Mouse (Mus musculus) liver, adult 2 months (tissue): Measurements from ENCODE around the gene Arrdc3. TPM values are rescaled to one million over a fixed set of nuclear protein-coding genes. Genes with fewer than 3 reads are reported as not detected.
A peak's percentile ranks its signal among the peaks of the same experiment; 100 is the strongest.

Source experiments
- DNase-seq: peaks from one replicate; pipeline ENCODE4 v3.0.0-alpha.2; 2011; ENCODE audit warnings: low read depth, low spot score; ENCODE audit errors: extremely low read depth
- H3K27ac ChIP-seq: fragments of 200-500 bp; replicated peaks from 2 replicates; pipeline ENCODE4 v1.5.1; 2012; ENCODE audit warnings: low read depth, mild to moderate bottlenecking, control low read depth, inconsistent platforms, low read length; ENCODE audit not compliant: insufficient read depth
- H3K27me3 ChIP-seq: fragments of 200-500 bp; 2 replicates; pipeline ENCODE4 v1.6.1; 2012; ENCODE audit warnings: mild to moderate bottlenecking, moderate library complexity, low read length, inconsistent platforms; ENCODE audit not compliant: control insufficient read depth, insufficient read depth
- H3K36me3 ChIP-seq: fragments of 200-500 bp; 2 replicates; pipeline ENCODE4 v1.6.1; 2012; ENCODE audit warnings: low read length, inconsistent platforms; ENCODE audit not compliant: control insufficient read depth, insufficient read depth
- H3K4me1 ChIP-seq: fragments of 200-500 bp; 2 replicates; pipeline ENCODE4 v1.6.1; 2011; ENCODE audit warnings: low read length; ENCODE audit not compliant: control insufficient read depth, insufficient read depth
- H3K4me3 ChIP-seq: fragments of 200-500 bp; 2 replicates; pipeline ENCODE4 v1.5.1; 2011; ENCODE audit warnings: low read depth, mild to moderate bottlenecking, control low read depth, low read length, moderate library complexity; ENCODE audit not compliant: insufficient read depth
- H3K79me2 ChIP-seq: fragments of 200-500 bp; 2 replicates; pipeline ENCODE4 v1.6.1; 2012; ENCODE audit warnings: inconsistent platforms, mild to moderate bottlenecking, low read length, moderate library complexity; ENCODE audit not compliant: control insufficient read depth, insufficient read depth
- H3K9ac ChIP-seq: fragments of 200-500 bp; 2 replicates; pipeline ENCODE4 v1.6.1; 2012; ENCODE audit warnings: low read depth, mild to moderate bottlenecking, control low read depth, inconsistent platforms, low read length
- CTCF ChIP-seq: fragments of 200-500 bp; IDR thresholded peaks from 2 replicates; pipeline ENCODE4 v1.5.1; 2011; ENCODE audit warnings: low read depth, low read length, control low read depth
- POLR2A ChIP-seq: fragments of 200-500 bp; IDR thresholded peaks from 2 replicates; pipeline ENCODE4 v1.6.1; 2011; ENCODE audit warnings: low read length, control low read depth; ENCODE audit not compliant: insufficient read depth; ENCODE audit errors: extremely low read depth
- WGBS: fragments of 180-500 bp; shearing (Covaris S2); methylation state at CpG from one replicate; pipeline ENCODE4 v1.1.7; 2018; 5-methylcytosine and 5-hydroxymethylcytosine counted together
- polyA plus RNA-seq: library from polyadenylated mRNA; depleted of rRNA; stranded (reverse); fragments of >200 nt; gene quantifications from 2 replicates; pipeline ENCODE4 v1.2.3, GENCODE M21; 2012
- total RNA-seq: library from RNA; depleted of rRNA; stranded (reverse); fragments of >200 nt; gene quantifications from 2 replicates; pipeline ENCODE4 v1.2.3, GENCODE M21; 2014

Arrdc3 gene
- total and polyA plus RNA-seq, 2 experiments, result 87.1 to 318 TPM

GRCm38 (mm10) chr13:80930030-80930429, 46.8 kb downstream of the Arrdc3 start:
- DNase-seq, result no peak
- no peak for TF ChIP-seq POLR2A
- TF ChIP-seq CTCF, result no peak
- Histone ChIP-seq H3K27me3 (no peaks in the 10 kb centered on the region), H3K36me3 (no peaks in the 10 kb centered on the region), H3K4me3 (no peak overlapping the region), H3K9ac (no peak overlapping the region), H3K4me1 (no peaks in the 10 kb centered on the region), H3K27ac (no peak overlapping the region), H3K79me2 (no peaks in the 10 kb centered on the region)
- WGBS, result 81% methylated on average over 4 of the region's 4 CpGs

- Histone ChIP-seq H3K27ac (no peak overlapping the region), H3K79me2 (no peaks in the 10 kb centered on the region), H3K36me3 (no peaks in the 10 kb centered on the region), H3K27me3 (no peaks in the 10 kb centered on the region), H3K9ac (no peak overlapping the region), H3K4me1 (no peaks in the 10 kb centered on the region), H3K4me3 (no peak overlapping the region)
- 67% methylated on average over 5 of the region's 5 CpGs for WGBS
- no peak for DNase-seq
- no peak for TF ChIP-seq POLR2A
- no peak for TF ChIP-seq CTCF
Observed at GRCm38 (mm10) chr13:80932816-80933402, 49.7 kb downstream of the Arrdc3 start.

- Histone ChIP-seq H3K9ac (no peak overlapping the region), H3K79me2 (no peaks in the 10 kb centered on the region), H3K27me3 (no peaks in the 10 kb centered on the region), H3K27ac (no peak overlapping the region), H3K4me3 (no peak overlapping the region), H3K4me1 (peaks cover 13% of the 10 kb centered on the region), H3K36me3 (no peaks in the 10 kb centered on the region)
- 90% methylated on average over 2 of the region's 2 CpGs for WGBS
- no peak for TF ChIP-seq CTCF
- no peak for TF ChIP-seq POLR2A
- DNase-seq, result no peak
Observed at GRCm38 (mm10) chr13:80936426-80936825, 53.2 kb downstream of the Arrdc3 start.

GRCm38 (mm10) chr13:80939228-80939627, 56.0 kb downstream of the Arrdc3 start:
- H3K27me3 ChIP-seq, result no peaks in the 10 kb centered on the region
- no peak for TF ChIP-seq POLR2A
- no peak for TF ChIP-seq CTCF
- no peaks in the 10 kb centered on the region for H3K36me3 ChIP-seq
- H3K27ac ChIP-seq, result no peak overlapping the region
- no peak overlapping the region for H3K9ac ChIP-seq
- H3K4me1 ChIP-seq, result peaks cover 13% of the 10 kb centered on the region
- 62% methylated on average over 4 of the region's 4 CpGs for WGBS
- no peaks in the 10 kb centered on the region for H3K79me2 ChIP-seq
- no peak overlapping the region for H3K4me3 ChIP-seq
- peak; percentile 29 for DNase-seq

- Histone ChIP-seq H3K79me2 (no peaks in the 10 kb centered on the region), H3K27ac (no peak overlapping the region), H3K36me3 (no peaks in the 10 kb centered on the region), H3K9ac (no peak overlapping the region), H3K4me3 (no peak overlapping the region), H3K4me1 (peaks cover 13% of the 10 kb centered on the region), H3K27me3 (no peaks in the 10 kb centered on the region)
- TF ChIP-seq CTCF (no peak), POLR2A (no peak)
- WGBS, result 6% methylated on average over 1 of the region's 1 CpGs
- DNase-seq, result peak; percentile 77
Observed at GRCm38 (mm10) chr13:80939866-80940265, 56.7 kb downstream of the Arrdc3 start.

GRCm38 (mm10) chr13:80940421-80940820, 57.2 kb downstream of the Arrdc3 start:
- H3K79me2 ChIP-seq, result no peaks in the 10 kb centered on the region
- H3K27me3 ChIP-seq, result no peaks in the 10 kb centered on the region
- no peak overlapping the region for H3K4me3 ChIP-seq
- 23% methylated on average over 5 of the region's 5 CpGs for WGBS
- peak overlapping the region; percentile 33 for H3K27ac ChIP-seq
- H3K4me1 ChIP-seq, result peaks cover 13% of the 10 kb centered on the region
- H3K9ac ChIP-seq, result no peak overlapping the region
- peak; percentile 70 for DNase-seq
- TF ChIP-seq POLR2A (no peak), CTCF (no peak)
- no peaks in the 10 kb centered on the region for H3K36me3 ChIP-seq
